Mouse (Mus musculus) layer of hippocampus, adult 9-10 months (tissue): ENCODE measurements around the gene Calm3.

ENCODE experiments used
- DNase-seq: peaks from one replicate; pipeline ENCODE4 v3.0.0; 2022; ENCODE audit warnings: low spot score

Calm3 gene

GRCm38 (mm10) chr7:16915461-16916340, 8.2 kb downstream of the Calm3 start:
- DNase-seq, result no peak

- no peak for DNase-seq
Measured at GRCm38 (mm10) chr7:16914453-16915343, 9.2 kb downstream of the Calm3 start.

GRCm38 (mm10) chr7:16913806-16914452, 10.0 kb downstream of the Calm3 start:
- DNase-seq, result no peak

GRCm38 (mm10) chr7:16912360-16912759, 11.6 kb downstream of the Calm3 start:
- DNase-seq, result no peak

- no peak for DNase-seq
Measured at GRCm38 (mm10) chr7:16911904-16912303, 12.0 kb downstream of the Calm3 start.

GRCm38 (mm10) chr7:16909909-16910308, 14.0 kb downstream of the Calm3 start:
- no peak for DNase-seq

GRCm38 (mm10) chr7:16908859-16909258, 15.1 kb downstream of the Calm3 start:
- DNase-seq, result no peak

GRCm38 (mm10) chr7:16908367-16908766, 15.5 kb downstream of the Calm3 start:
- DNase-seq, result no peak

GRCm38 (mm10) chr7:16907842-16908241, 16.1 kb downstream of the Calm3 start:
- DNase-seq, result no peak

GRCm38 (mm10) chr7:16906889-16907559, 16.9 kb downstream of the Calm3 start:
- DNase-seq, result no peak

- DNase-seq, result no peak
Measured at GRCm38 (mm10) chr7:16906281-16906680, 17.6 kb downstream of the Calm3 start, which contains the start of gene Ptgir. TSS of gene Ptgir (plus strand) at chr7:16906490.

- no peak for DNase-seq
Measured at GRCm38 (mm10) chr7:16905491-16906021, 18.4 kb downstream of the Calm3 start.

- no peak for DNase-seq
Measured at GRCm38 (mm10) chr7:16904120-16904675, 19.7 kb downstream of the Calm3 start.

- DNase-seq, result no peak
Measured at GRCm38 (mm10) chr7:16903439-16903955, 20.4 kb downstream of the Calm3 start.

GRCm38 (mm10) chr7:16900526-16900925, 23.4 kb downstream of the Calm3 start:
- no peak for DNase-seq

GRCm38 (mm10) chr7:16895511-16895910, 28.4 kb downstream of the Calm3 start:
- no peak for DNase-seq

GRCm38 (mm10) chr7:16895000-16895399, 28.9 kb downstream of the Calm3 start:
- no peak for DNase-seq

GRCm38 (mm10) chr7:16894279-16894678, 29.6 kb downstream of the Calm3 start:
- no peak for DNase-seq

- DNase-seq, result no peak
Measured at GRCm38 (mm10) chr7:16893612-16894011, 30.3 kb downstream of the Calm3 start.

GRCm38 (mm10) chr7:16892352-16892730, 31.6 kb downstream of the Calm3 start:
- no peak for DNase-seq
